Mouse (Mus musculus): Measurements from ENCODE around the gene Gm17581. TPM values are rescaled to one million over a fixed set of nuclear protein-coding genes. Genes with fewer than 3 reads are reported as not detected.
"Not testable (repeated sequence)": the region's sequence is repeated elsewhere in the genome, so short reads cannot be mapped to it uniquely, and the experiment has no call there.

Gm17581 gene
- polyA plus RNA-seq, 1 experiment from 2014 or later, result not detected

- WGBS, result 81% methylated on average over 7 of the region's 7 CpGs
- Histone ChIP-seq H3K4me1 (peaks cover 8% of the 10 kb centered on the region), H3K27ac (replicated peaks) (no peak overlapping the region), H3K4me3 (peak overlapping the region; percentile 82; the same call in 1 of the 2 replicates), H3K36me3 (replicated peaks) (peaks cover 2% of the 10 kb centered on the region), H3K9me3 (no peaks in the 10 kb centered on the region), H3K27me3 (replicated peaks; ENCODE audit: low read depth, poor library complexity, severe bottlenecking) (no peaks in the 10 kb centered on the region)
- no peak for DNase-seq (ENCODE audit: low spot score)
Measured at GRCm38 (mm10) chr2:155727764-155728395, 7.8 kb downstream of the Gm17581 start.

- H3K4me3 ChIP-seq, result no peak overlapping the region
- no peak for DNase-seq (ENCODE audit: low spot score)
- 86% methylated on average over 7 of the region's 7 CpGs for WGBS
Measured at GRCm38 (mm10) chr2:155726302-155726701, 9.4 kb downstream of the Gm17581 start.

GRCm38 (mm10) chr2:155724526-155724925, 11.1 kb downstream of the Gm17581 start:
- no peak for DNase-seq (ENCODE audit: low spot score)
- no peak overlapping the region for H3K4me3 ChIP-seq
- H3K9me3 ChIP-seq, result no peaks in the 10 kb centered on the region
- H3K36me3 ChIP-seq (replicated peaks), result peaks cover 22% of the 10 kb centered on the region
- peaks cover 8% of the 10 kb centered on the region for H3K4me1 ChIP-seq
- no peak overlapping the region for H3K27ac ChIP-seq (replicated peaks)
- H3K27me3 ChIP-seq (replicated peaks; ENCODE audit: low read depth, poor library complexity, severe bottlenecking), result no peaks in the 10 kb centered on the region
- 89% methylated on average over 6 of the region's 6 CpGs for whole genome bisulfite sequencing

More at GRCm38 (mm10) chr2:155726302-155726701, 9.4 kb downstream of the Gm17581 start:
- Histone ChIP-seq H3K4me1 (peaks cover 8% of the 10 kb centered on the region), H3K9me3 (no peaks in the 10 kb centered on the region), H3K36me3 (replicated peaks) (peaks cover 16% of the 10 kb centered on the region), H3K27me3 (replicated peaks; ENCODE audit: low read depth, poor library complexity, severe bottlenecking) (no peaks in the 10 kb centered on the region), H3K27ac (replicated peaks) (no peak overlapping the region)

GRCm38 (mm10) chr2:155724036-155724435, 11.6 kb downstream of the Gm17581 start:
- WGBS, result 87% methylated on average over 5 of the region's 5 CpGs
- no peak overlapping the region for H3K4me3 ChIP-seq
- H3K36me3 ChIP-seq (replicated peaks), result peaks cover 27% of the 10 kb centered on the region
- no peak overlapping the region for H3K27ac ChIP-seq (replicated peaks)
- H3K9me3 ChIP-seq, result no peaks in the 10 kb centered on the region
- H3K27me3 ChIP-seq (replicated peaks; ENCODE audit: low read depth, poor library complexity, severe bottlenecking), result no peaks in the 10 kb centered on the region
- H3K4me1 ChIP-seq, result peaks cover 8% of the 10 kb centered on the region
- no peak for DNase-seq (ENCODE audit: low spot score)

GRCm38 (mm10) chr2:155720585-155720984, 15.1 kb downstream of the Gm17581 start:
- no peaks in the 10 kb centered on the region for H3K4me1 ChIP-seq
- H3K9me3 ChIP-seq, result no peaks in the 10 kb centered on the region
- H3K4me3 ChIP-seq, result no peak overlapping the region
- no peak overlapping the region for H3K27ac ChIP-seq (replicated peaks)
- 85% methylated on average over 5 of the region's 5 CpGs for WGBS
- H3K36me3 ChIP-seq (replicated peaks), result peaks cover 46% of the 10 kb centered on the region
- H3K27me3 ChIP-seq (replicated peaks; ENCODE audit: low read depth, poor library complexity, severe bottlenecking), result no peaks in the 10 kb centered on the region
- no peak for DNase-seq (ENCODE audit: low spot score)

- Histone ChIP-seq H3K36me3 (replicated peaks) (peaks cover 61% of the 10 kb centered on the region), H3K4me3 (no peak overlapping the region), H3K27me3 (replicated peaks; ENCODE audit: low read depth, poor library complexity, severe bottlenecking) (no peaks in the 10 kb centered on the region), H3K27ac (replicated peaks) (no peak overlapping the region), H3K9me3 (no peaks in the 10 kb centered on the region), H3K4me1 (no peaks in the 10 kb centered on the region)
- DNase-seq (ENCODE audit: low spot score), result no peak
- WGBS, result 88% methylated on average over 12 of the region's 12 CpGs
Measured at GRCm38 (mm10) chr2:155717082-155717990, 18.3 kb downstream of the Gm17581 start.

GRCm38 (mm10) chr2:155710557-155710956, 25.1 kb downstream of the Gm17581 start:
- no peak for DNase-seq (ENCODE audit: low spot score)
- Histone ChIP-seq H3K36me3 (replicated peaks) (peaks cover 70% of the 10 kb centered on the region), H3K27me3 (replicated peaks; ENCODE audit: low read depth, poor library complexity, severe bottlenecking) (no peaks in the 10 kb centered on the region), H3K4me1 (no peaks in the 10 kb centered on the region), H3K9me3 (no peaks in the 10 kb centered on the region), H3K27ac (replicated peaks) (no peak overlapping the region), H3K4me3 (no peak overlapping the region)
- 88% methylated on average over 11 of the region's 11 CpGs for WGBS

GRCm38 (mm10) chr2:155707251-155707650, 28.4 kb downstream of the Gm17581 start:
- H3K27me3 ChIP-seq (replicated peaks; ENCODE audit: low read depth, poor library complexity, severe bottlenecking), result no peaks in the 10 kb centered on the region
- no peak overlapping the region for H3K27ac ChIP-seq (replicated peaks)
- no peak for DNase-seq (ENCODE audit: low spot score)
- H3K36me3 ChIP-seq (replicated peaks), result peaks cover 67% of the 10 kb centered on the region
- no peaks in the 10 kb centered on the region for H3K4me1 ChIP-seq
- WGBS, result 86% methylated on average over 4 of the region's 4 CpGs
- no peak overlapping the region for H3K4me3 ChIP-seq
- no peaks in the 10 kb centered on the region for H3K9me3 ChIP-seq

GRCm38 (mm10) chr2:155703630-155704029, 32.0 kb downstream of the Gm17581 start:
- Histone ChIP-seq H3K27ac (replicated peaks) (no peak overlapping the region), H3K4me3 (no peak overlapping the region), H3K4me1 (no peaks in the 10 kb centered on the region), H3K9me3 (no peaks in the 10 kb centered on the region), H3K36me3 (replicated peaks) (peaks cover 48% of the 10 kb centered on the region), H3K27me3 (replicated peaks; ENCODE audit: low read depth, poor library complexity, severe bottlenecking) (no peaks in the 10 kb centered on the region)
- 47% methylated on average over 4 of the region's 4 CpGs for WGBS
- no peak for DNase-seq (ENCODE audit: low spot score)

GRCm38 (mm10) chr2:155701399-155701919, 34.2 kb downstream of the Gm17581 start:
- WGBS, result 88% methylated on average over 19 of the region's 19 CpGs
- no peak overlapping the region for H3K4me3 ChIP-seq
- no peak for DNase-seq (ENCODE audit: low spot score)

GRCm38 (mm10) chr2:155698443-155698842, 37.2 kb downstream of the Gm17581 start:
- DNase-seq (ENCODE audit: low spot score); H3K27me3 ChIP-seq (replicated peaks; ENCODE audit: low read depth, poor library complexity, severe bottlenecking); H3K27ac ChIP-seq (replicated peaks); H3K9me3 ChIP-seq; H3K4me1 ChIP-seq; H3K4me3 ChIP-seq: not testable (repeated sequence)
- H3K36me3 ChIP-seq (replicated peaks), result peaks cover 14% of the 10 kb centered on the region
- 91% methylated on average over 6 of the region's 6 CpGs for WGBS

More at GRCm38 (mm10) chr2:155701399-155701919, 34.2 kb downstream of the Gm17581 start:
- Histone ChIP-seq H3K27ac (replicated peaks) (no peak overlapping the region), H3K36me3 (replicated peaks) (peaks cover 37% of the 10 kb centered on the region), H3K27me3 (replicated peaks; ENCODE audit: low read depth, poor library complexity, severe bottlenecking) (no peaks in the 10 kb centered on the region), H3K4me1 (no peaks in the 10 kb centered on the region), H3K9me3 (no peaks in the 10 kb centered on the region)

GRCm38 (mm10) chr2:155696851-155697250, 38.8 kb downstream of the Gm17581 start:
- no peak overlapping the region for H3K4me3 ChIP-seq
- H3K27me3 ChIP-seq (replicated peaks; ENCODE audit: low read depth, poor library complexity, severe bottlenecking), result no peaks in the 10 kb centered on the region
- H3K9me3 ChIP-seq, result no peaks in the 10 kb centered on the region
- peaks cover 8% of the 10 kb centered on the region for H3K36me3 ChIP-seq (replicated peaks)
- DNase-seq (ENCODE audit: low spot score), result no peak
- H3K27ac ChIP-seq (replicated peaks), result no peak overlapping the region
- 72% methylated on average over 7 of the region's 7 CpGs for WGBS
- H3K4me1 ChIP-seq, result no peaks in the 10 kb centered on the region

All from embryonic facial prominence, embryonic 10.5 days (tissue).